Mouse (Mus musculus): ENCODE measurements around the gene Myb. TPM values are rescaled to one million over a fixed set of nuclear protein-coding genes. Genes with fewer than 3 reads are reported as not detected.

Myb gene
- total RNA-seq, 2 experiments from 2014 or later, result 1.9 TPM; not detected in 1

- intact Hi-C loops (cut with DNase I), result no loop called here
- DNase-seq, result no peak
Measured at GRCm38 (mm10) chr10:21090922-21091700, 69.7 kb downstream of the Myb start.

- intact Hi-C loops (cut with DNase I), result no loop called here
- DNase-seq, result no peak
Measured at GRCm38 (mm10) chr10:21089541-21089940, 71.2 kb downstream of the Myb start.

- no peak for DNase-seq
- intact Hi-C loops (cut with DNase I), result no loop called here
Measured at GRCm38 (mm10) chr10:21087614-21088232, 73.1 kb downstream of the Myb start.

GRCm38 (mm10) chr10:21085044-21085443 lies 75.7 kb downstream of the Myb start:
- no peak for DNase-seq
- intact Hi-C loops (cut with DNase I), result no loop called here

- intact Hi-C loops (cut with DNase I), result no loop called here
- DNase-seq, result no peak
Measured at GRCm38 (mm10) chr10:21083391-21083918, 77.3 kb downstream of the Myb start.

- DNase-seq, result no peak
- intact Hi-C loops (cut with DNase I), result no loop called here
Measured at GRCm38 (mm10) chr10:21082447-21082846, 78.3 kb downstream of the Myb start.

GRCm38 (mm10) chr10:21077151-21077719 lies 83.5 kb downstream of the Myb start:
- intact Hi-C loops (cut with DNase I), result no loop called here
- DNase-seq, result no peak

GRCm38 (mm10) chr10:21076731-21077130 lies 84.1 kb downstream of the Myb start:
- DNase-seq, result no peak
- intact Hi-C loops (cut with DNase I), result no loop called here

- no peak for DNase-seq
- intact Hi-C loops (cut with DNase I), result no loop called here
Measured at GRCm38 (mm10) chr10:21076137-21076536, 84.6 kb downstream of the Myb start.

Other genes with a start within 250 kb of the Myb start
- under 1 TPM; 0.91 to 0.94 TPM for gene Ahi1, start 208.4 kb downstream of the Myb start, total RNA-seq (2021)
- gene Hbs1l, start 135.0 kb upstream of the Myb start, total RNA-seq (2021), result 10 to 100 TPM; 61.0 to 61.7 TPM
- not detected for gene Aldh8a1, start 216.3 kb upstream of the Myb start, total RNA-seq (2021)

All from gastrocnemius, postnatal 36 days (tissue).